Mouse (Mus musculus): ENCODE data around the gene Pkig.
"Not testable (repeated sequence)": the region's sequence is repeated elsewhere in the genome, so short reads cannot be mapped to it uniquely, and the experiment has no call there.

Pkig gene

DNA sequence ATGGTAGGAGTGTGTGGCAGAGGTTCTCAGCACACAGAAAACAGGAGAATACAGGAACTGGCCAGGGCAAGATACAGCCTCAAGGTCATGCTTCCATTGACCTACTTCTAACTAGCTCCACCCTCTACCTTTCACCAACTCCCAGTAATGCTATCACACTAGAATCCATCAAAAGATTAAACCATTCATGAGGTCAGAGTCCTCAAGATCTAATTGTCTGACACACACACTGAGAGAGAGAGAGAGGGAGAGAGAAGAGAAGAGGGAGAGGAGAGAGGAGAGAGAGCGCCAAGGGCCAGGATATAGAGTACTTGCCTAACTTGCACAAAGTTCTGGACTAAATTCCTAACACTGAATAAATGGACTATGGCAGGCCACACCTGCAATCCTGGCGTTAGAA, 24.2 kb downstream of the Pkig start:
- no peak for DNase-seq (ENCODE audit: low spot score in 2 of 2)

DNA sequence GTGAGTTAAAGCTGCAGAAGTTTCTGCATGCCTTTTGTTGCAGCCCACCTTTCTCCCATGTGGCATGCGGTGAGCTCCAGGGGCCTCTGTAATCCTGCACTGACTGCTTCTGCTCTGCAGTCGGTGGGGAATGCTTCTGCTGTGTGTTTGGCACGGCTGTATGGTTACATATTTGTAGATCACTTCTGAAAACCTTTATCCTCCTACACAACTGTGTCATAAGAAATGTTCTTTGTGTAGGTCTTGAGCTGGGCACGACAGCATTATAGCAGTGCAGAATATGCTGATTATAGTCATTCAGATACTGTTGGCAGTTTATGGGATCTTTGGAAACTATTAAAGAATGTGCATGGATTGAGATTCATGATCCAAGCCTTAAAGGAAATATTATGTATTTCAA, 27.1 kb downstream of the Pkig start:
- DNase-seq (ENCODE audit: low spot score in 2 of 2) = no peak

DNA sequence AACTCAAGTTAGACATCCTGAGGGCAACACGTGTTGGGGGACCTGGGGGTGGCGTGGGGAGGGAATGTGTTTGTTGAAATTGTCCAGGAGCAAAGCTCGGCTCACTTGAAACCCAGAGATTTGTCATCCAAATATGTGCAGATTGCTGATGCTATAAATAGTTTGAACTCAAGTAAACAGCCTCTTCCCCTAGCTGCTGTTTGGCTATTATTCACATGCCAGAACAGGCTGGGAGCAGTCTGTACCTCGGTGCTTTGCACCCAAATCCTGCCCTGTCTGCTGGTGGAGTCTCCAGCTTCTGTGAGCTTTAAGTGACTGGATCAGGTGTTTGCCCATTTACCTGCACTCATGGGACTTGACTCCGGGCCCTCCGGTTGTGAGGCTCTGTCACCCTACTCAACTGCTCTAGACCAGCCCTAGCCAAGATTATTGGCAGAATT, 27.6 kb downstream of the Pkig start:
- no peak for DNase-seq (ENCODE audit: low spot score in 2 of 2)

DNA sequence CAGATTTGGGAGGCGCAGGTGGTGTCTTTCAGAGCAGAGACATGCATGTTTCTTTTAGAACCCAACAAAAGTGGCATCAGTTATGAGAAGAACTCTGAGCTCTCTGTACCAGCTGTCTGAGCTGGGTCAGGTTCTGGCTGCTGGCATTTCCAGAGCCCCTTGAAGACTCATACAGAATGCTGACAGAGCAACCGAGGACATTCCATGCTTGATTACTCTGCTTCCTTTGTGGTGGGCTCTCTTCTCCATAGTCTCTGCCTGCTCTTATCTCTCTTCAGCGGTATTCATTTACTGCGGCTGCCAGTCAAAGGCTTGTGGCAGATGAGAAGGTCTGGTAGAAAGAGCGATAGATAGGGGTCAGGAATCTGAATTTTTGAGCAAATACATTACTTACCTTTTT, 28.0 kb downstream of the Pkig start:
- no peak for DNase-seq (ENCODE audit: low spot score in 2 of 2)

DNA sequence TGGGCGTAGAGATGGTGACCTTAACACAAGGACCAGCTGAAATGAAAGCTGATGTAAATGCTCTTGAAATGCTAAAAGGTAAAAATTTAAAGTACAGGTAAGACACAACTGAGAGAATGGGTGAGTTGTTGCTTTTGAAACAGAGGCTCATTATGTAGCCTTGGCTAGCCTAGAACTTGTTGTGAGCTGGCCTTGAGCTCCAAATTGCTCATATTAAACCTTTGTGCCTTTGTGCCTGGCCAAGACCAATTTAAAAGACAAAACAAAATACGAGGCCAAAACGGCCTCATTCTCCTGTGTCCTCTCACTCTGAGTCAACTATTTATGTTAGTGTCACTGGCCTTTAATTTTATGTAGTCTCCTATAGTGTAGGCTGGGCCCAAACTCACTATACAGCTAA, 28.7 kb downstream of the Pkig start:
- no peak for DNase-seq (ENCODE audit: low spot score in 2 of 2)

DNA sequence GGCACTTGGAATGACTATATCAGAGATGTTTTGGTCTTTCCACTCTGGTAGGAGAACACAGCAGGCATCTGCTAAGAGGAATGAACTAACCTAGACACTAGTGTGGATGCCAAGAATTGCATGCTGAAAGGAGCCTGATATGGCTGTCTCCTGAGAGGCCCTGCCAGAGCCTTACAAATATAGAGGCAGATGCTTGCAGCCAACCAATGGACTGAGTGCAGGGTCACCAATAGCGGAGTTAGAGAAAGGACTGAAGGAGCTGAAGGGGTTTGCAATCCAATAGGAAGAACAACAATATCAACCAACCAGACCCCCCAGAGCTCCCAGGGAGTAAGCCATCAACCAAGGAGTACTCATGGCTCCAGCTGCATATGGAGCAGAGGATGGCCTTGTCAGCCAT, 30.2 kb downstream of the Pkig start:
- DNase-seq (ENCODE audit: low spot score in 2 of 2) = not testable (repeated sequence)

DNA sequence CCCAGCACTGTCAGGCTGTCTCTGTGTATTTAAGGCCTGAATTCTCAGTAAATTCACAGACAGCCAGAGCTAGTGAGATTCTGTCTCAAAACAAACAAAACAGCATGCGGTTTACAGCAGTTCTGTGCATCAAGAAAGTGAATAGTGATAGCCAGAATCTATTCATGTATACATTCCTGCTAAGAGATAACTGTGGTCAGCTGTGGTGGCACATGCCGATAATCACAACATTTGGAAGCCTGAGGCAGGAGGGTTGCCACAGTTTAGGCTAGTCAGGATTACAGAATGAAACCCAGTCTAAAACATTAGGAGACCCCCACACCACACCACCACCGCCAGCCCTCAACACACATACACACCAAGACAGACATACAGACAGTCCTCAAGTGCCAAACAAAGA, 31.6 kb downstream of the Pkig start:
- DNase-seq (ENCODE audit: low spot score in 2 of 2) = no peak

DNA sequence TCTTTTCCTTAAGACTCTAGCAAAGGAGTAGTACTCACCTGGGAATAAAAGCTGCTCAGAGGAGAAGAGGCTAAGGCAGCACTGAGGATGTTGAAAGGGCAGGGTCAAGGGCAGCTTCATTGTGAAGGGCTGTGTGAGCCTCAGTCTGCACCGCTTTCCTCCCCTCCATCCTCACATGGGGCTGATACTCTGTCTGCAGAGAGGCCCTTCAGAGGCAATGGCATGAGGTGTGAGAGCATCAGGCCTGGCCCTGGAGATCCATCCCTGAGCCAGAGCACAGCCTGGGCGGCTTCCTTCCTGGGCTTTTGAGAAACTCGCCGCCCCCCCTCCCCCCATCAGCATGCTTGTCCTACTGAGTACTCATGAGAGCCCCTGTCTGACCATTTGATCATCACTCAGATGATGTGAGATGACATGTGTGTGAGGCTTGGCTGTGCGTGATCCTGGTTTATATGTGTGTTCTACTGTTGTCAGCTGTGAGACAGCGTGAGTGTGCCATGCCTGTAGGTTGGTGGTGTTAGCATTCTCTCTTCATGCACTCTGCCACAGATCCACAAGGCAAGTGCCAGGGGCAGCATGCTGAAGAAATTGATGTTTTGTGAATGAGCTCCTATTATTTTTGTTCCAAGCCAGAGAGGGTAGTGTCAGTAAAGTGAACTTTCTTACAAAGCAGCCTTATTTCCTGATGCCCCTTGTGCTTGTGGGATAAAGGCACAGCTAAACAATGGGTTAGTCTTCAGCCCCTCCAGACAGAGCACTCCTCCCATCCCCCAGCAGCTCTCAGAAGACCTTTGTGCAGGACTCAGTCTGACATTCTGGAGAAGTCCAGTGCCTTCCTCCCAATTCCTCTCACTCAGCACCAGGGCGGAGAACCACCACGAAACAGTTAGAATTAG, 32.5 kb downstream of the Pkig start:
- no peak for DNase-seq (ENCODE audit: low spot score in 2 of 2)

DNA sequence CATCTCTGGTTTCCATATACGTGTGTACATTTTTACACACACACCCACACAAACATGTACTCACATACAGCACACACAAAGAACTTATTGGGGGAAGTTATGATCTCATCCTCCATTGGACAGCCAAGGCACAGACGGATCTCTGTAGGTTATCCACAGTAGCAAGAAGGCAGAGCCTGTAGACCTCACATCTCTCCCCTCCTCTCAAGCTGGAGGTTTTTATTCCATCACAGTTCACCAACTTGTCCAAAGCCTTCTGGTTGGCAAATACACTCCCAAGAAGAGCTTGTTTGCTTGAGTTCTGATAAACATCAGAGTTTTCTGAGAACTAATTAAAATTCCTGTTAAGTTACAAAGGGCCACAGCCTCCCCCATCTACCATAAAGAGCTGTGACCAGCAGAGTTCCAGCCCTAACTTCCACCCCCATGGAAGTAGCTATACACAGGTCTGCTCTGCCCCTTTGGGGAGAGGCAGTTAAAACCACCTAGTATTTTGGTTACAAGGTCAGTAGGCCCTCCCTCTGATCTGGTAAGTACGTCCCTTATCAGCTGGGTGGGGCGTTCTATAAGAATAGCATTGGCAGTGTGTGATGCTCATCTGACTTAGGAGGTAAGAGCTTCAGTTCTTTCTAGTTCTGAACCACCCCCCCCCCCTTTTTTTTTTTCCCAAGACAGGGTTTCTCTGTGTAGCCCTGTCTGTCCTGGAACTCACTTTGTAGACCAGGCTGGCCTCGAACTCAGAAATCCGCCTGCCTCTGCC, 33.8 kb downstream of the Pkig start:
- DNase-seq (ENCODE audit: low spot score in 2 of 2) = peak in 1 of 2 experiments; percentile 36

DNA sequence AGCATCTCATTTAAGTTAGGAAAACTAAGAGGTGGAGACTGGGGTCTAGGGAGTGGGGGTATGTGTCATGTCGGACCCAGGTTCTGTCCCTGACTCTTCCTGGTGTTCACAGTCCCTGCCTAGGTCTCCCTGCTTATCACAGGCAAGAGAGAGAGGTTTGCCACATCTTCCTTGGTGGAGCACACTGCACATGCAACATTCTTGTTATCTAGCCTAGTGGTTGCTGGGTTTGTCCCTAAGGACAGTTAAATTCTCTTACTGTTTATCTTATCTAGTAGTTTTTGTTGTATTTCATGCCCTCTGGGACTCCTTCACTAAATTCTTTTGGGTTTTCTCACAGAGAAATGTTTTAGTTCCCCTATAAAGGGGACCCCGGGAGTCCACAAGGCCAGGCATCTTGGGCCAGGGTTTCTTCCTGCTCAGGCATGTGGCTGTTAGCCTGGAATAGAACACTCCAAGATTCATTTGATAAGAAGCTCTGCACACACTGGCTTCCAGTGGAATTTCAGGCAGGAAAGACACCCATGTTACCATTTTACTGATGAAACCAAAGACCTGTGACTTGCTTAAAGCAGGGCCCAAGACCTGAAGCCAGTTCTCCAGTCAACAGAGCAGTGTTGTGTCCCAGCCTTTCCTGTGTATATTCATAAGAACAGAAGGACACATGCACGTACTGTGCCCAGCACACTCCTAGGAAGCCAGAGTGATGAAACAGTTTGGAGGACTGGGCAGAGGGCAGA, 34.9 kb downstream of the Pkig start:
- no peak for DNase-seq (ENCODE audit: low spot score in 2 of 2)

DNA sequence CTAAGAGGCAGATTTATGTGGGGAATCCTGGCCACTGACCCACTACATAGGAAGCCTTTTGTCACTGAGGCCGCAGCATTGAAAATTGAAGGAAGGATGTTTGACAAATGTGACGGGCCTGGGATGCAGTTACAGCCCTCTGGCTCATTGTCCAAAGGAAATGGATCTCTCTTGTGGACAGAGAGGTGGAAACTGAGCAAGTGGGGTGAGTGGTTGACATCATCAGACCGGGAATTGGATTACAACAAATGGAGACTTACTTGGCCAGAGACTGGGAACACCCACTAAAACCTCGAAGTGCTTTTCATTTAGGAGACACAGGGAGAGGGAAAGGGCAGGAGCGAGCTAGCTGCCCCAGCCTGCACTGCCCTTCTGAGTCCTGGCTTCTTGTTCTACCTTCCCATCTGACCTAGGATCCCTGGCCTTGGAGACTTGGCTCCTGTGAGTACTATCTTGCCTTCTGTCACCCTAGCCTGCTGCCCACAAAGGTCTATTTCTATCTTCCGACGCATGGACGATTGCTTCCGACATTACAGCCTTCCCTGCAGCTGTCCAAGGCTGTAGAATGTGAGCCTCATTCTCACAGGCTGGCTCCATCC, 35.6 kb downstream of the Pkig start:
- no peak for DNase-seq (ENCODE audit: low spot score in 2 of 2)

DNA sequence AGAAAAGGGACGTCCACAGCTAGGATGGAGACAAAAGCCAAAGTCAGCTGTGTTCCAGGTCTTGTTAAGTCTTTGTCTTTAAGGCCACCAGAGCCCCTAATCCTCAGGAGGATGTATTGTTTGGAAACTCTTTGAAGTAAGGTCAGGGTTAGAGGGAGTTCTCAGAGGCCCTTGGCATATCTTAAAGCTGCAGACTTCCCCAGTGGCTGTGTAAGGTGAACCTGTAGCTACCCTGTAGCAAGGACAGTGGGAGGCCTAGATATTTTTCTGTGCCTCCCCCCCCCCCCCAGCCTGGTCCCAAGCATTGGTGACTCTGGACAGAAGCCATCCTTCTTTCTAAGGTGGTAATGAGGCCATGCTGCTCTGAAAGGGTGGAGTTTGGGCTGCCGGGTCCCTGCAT, 38.6 kb downstream of the Pkig start:
- DNase-seq (ENCODE audit: low spot score in 2 of 2) = no peak

DNA sequence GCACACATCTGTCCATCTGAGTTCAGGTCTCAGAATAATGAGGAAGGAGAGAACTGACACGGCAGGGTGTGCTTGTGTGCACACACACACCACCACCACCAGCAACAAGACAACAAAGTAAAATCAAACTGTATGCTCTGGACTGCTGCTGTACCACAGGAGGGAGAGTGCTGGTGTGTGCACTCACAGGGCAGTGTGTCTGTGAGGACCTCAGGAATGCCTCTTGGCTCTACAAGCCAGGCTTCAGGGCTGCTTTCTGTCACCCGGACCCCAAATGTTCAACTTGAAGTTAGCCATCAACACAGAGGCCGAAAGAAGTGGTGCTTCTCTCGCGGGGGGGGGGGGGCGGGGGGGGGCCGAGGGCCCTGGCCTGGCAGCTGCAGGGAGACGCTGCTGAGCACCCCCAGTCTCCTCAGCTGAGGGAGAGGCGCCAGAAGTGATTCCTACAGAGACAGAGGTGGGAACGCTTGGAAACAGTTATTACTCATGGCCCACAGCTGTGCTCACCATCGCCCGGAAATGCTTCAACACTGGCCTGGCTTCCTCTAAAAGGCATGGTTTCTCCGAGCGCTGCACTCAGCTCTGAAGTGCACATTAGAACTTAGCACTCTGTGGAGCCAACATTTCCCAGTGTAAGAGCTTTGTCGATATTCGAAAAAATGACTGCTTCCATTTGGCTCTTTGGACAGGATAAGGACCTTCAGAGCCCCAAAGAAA, 39.7 kb downstream of the Pkig start:
- DNase-seq (ENCODE audit: low spot score in 2 of 2) = peak in 1 of 2 experiments; percentile 53

DNA sequence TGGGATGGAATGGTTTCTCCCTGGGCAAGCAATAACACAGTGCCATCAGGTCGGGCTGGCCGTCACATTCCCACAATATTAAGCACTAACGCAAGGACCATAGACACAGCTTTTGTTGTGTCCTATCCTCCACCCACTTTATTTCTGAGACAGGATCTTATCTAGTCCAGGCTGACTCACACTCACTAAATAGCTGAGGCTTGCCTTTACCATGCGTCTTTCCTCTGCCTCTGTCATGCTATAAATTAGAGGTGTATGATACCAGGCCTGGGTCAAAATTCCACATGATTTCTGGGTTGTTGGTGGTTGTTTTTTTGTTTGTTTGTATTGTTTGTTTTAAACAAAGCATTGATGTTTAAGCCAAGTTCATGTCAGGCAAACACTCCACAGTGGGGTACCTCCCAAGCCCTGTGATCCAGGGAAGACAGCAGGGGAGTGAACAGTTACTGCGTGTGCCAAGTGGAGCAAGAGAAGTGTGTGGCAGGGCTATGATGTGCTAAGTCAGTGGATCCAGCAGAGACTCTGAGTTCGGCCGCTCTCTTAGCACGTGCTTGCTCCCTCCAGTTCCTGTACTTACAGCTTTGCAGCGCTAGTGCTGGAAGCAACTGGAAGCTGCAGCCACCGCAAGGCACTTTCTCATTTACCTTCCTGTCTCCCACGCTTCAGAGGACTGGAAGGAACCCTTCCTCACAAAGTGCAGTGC, 41.0 kb downstream of the Pkig start:
- DNase-seq (ENCODE audit: low spot score in 2 of 2) = no peak

DNA sequence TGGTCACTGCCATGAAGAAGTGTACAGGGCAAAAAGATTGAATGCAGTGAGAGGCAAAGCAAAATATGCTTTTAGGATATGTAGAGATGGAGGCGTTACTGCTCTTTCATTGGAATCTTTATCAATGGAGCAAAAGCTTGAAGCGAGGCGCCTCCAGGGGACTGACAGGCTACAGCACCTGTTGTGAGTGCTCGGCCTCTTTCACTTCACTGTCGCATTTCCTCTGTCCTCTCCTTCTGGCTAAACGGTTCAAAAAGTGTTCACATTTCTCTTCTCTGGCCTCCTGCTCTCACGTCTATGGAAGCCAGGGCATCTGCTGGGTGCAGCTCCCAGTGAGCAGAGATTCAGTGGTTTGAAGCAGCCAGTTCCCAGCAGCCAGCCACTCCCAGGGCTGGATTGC, 44.2 kb downstream of the Pkig start:
- peak; percentile 57 to 61 for DNase-seq (ENCODE audit: low spot score in 2 of 2)

DNA sequence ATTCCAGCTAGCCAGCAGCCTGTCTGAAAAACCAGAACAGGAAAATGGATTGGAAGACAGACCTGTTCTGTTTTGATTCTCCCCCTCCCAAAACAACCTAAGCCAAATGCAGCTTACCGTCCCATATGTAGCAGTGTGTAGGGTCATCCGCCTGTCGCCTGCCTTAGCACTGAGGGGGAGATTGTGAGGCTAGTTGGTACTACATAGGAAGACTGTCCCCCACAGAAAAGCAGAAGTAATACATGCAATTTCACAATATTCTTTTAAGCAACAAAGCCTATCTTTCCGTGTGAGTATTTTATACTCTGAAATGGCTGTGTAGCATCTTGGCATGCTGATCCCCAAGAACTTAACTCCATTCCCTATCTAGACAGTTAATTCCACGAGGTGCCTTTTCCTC, 44.7 kb downstream of the Pkig start:
- peak; percentile 60 to 66 for DNase-seq (ENCODE audit: low spot score in 2 of 2)

DNA sequence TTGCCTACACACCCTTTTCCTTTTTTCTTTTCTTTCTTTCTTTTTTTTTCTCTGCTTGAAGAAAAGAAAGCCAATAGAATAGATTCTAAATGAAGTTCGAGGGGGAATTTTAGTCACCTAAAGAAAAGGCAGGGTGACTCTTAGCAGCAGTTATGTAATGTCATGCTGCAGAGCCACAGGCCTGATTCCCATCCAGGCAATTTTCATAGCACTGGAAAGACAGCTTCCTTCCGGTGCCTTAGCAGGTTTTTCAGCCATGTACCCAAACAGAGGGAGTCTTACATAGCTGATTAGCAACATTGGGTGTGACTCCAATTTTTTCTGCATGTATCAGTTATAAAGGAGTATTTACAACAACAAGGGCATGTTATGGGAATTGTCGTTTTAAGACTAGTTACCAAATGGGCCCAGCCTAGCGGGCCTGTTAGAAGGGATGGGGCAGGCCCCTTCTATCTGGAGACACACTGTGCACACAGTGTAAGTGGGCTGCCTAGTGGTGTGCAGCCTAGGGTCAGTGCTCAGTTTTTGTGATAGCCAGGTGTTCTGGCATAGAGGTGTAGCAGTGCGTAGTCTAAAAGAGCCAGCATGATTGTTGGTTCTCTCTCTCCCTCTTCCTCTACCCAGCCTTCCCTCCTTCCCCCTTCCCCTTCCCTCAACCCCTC, 45.5 kb downstream of the Pkig start:
- no peak for DNase-seq (ENCODE audit: low spot score in 2 of 2)

DNA sequence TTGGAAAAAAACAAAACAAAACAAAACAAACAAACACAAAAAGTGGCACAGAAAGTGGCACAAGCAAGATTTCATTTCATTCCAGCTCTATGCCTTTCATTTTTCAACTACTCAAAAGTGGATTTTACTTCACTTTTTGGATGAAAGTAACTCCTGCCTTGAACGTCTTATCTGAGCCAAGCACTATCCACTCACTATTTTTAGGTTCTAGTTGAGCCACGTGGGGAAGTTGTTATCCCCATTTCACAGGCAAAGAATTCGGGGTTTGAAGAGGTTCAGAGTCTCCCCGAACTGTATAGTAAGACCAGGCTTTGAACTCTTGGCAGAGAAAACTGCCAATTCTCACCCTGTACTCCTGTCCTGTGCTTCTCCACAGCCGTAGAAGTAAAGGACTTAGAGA, 50.1 kb downstream of the Pkig start:
- no peak for DNase-seq (ENCODE audit: low spot score in 2 of 2)

DNA sequence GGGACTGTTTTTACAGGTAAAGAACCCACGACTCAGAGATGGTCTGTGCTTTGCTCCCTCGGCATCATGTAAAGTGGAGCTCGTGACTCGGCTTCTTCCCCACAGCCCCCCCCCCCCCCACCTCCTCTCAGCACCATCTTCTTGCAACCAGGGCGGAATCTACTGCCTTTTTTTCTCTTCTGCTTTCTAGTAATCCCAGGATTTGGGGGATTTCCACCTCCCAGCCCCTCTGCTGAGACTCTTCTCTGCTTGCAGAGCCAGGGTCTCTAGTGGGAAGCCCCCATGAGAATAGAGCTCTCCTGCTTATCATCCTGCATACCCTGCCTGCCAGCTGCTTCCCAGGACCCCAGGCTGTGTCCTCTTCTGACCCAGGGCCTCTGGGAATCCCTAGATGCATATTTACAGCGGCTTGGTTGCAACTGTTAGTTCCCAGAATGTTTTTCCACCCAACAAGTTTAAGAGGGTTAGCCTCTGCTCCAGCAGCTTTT, 50.6 kb downstream of the Pkig start:
- DNase-seq (ENCODE audit: low spot score in 2 of 2) = no peak

DNA sequence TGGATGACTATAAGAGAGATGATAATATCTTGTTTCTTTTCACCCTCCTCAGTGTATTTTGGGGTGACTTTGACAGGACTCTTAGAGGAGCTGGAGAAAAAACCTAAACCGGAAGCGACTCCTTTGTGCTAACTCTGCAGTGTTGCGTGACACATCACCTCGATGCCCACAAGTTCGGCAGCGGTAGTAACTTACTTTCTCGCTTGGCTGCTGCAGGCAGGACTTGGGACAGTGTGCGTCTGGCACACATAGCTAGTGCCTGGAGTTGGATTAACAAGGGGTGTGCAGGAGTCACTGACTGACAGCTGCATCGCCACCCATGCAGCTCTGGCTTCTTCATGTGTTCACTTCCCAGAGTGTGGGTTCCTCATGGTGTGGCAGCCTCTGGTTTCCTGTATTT, 51.8 kb downstream of the Pkig start:
- DNase-seq (ENCODE audit: low spot score in 2 of 2) = peak in 1 of 2 experiments; percentile 26

Data from spleen, postnatal 36 days (tissue).